Mouse (Mus musculus): Measurements from ENCODE around the gene Abca9.

The Abca9 gene

GRCm38 (mm10) chr11:110072158-110072557 is 95.8 kb downstream of the Abca9 start:
- no peak for DNase-seq (ENCODE audit: low read depth, low spot score)

- DNase-seq (ENCODE audit: low read depth, low spot score) = no peak
These were observed 107.0 kb downstream of the Abca9 start for GRCm38 (mm10) chr11:110061032-110061431.

- DNase-seq (ENCODE audit: low read depth, low spot score) = no peak
These were observed 107.9 kb downstream of the Abca9 start for GRCm38 (mm10) chr11:110060127-110060526.

- DNase-seq (ENCODE audit: low read depth, low spot score) = no peak
These were observed 114.3 kb downstream of the Abca9 start for GRCm38 (mm10) chr11:110053681-110054080.
